Mouse (Mus musculus): ENCODE results near the gene Olfr1347. TPM values are rescaled to one million over a fixed set of nuclear protein-coding genes. Genes with fewer than 3 reads are reported as not detected.
"Not testable (repeated sequence)": the region's sequence is repeated elsewhere in the genome, so short reads cannot be mapped to it uniquely, and the experiment has no call there.

The Olfr1347 gene
- polyA plus RNA-seq (2015; fragmentation: Nextera tagmentation; extraction: Ambion mirVana): not detected in 2 replicates

GRCm38 (mm10) chr7:6499655-6500054 is at the start of gene Olfr1347:
Olfr1347 (minus strand) TSS chr7:6499755.
- no peak for ATAC-seq (replicated peaks; ENCODE audit: low FRiP score)
- Histone ChIP-seq H3K36me3 (no peaks in the 10 kb centered on the region), H3K27me3 (no peaks in the 10 kb centered on the region), H3K4me2 (no peak within 1 kb of the TSS), H3K4me3 (replicated peaks) (no peak within 1 kb of the TSS), H3K4me1 (no peaks in the 10 kb centered on the region), H3K27ac (no peak within 1 kb of the TSS), H3K9me3 (replicated peaks) (no peaks in the 10 kb centered on the region), H3K9ac (no peak within 1 kb of the TSS)
- WGBS: 58% methylated on average over 1 of the region's 1 CpGs

- Histone ChIP-seq H3K4me1 (no peaks in the 10 kb centered on the region), H3K4me2 (no peak overlapping the region), H3K4me3 (replicated peaks) (no peak overlapping the region), H3K27ac (no peak overlapping the region), H3K9ac (no peak overlapping the region), H3K36me3 (no peaks in the 10 kb centered on the region), H3K9me3 (replicated peaks) (no peaks in the 10 kb centered on the region), H3K27me3 (no peaks in the 10 kb centered on the region)
- no peak for ATAC-seq (replicated peaks; ENCODE audit: low FRiP score)
- WGBS: 63% methylated on average over 5 of the region's 5 CpGs
Measured at GRCm38 (mm10) chr7:6526141-6526540, 26.6 kb upstream of the Olfr1347 start.

GRCm38 (mm10) chr7:6525001-6525400 is 25.4 kb upstream of the Olfr1347 start:
- WGBS: 73% methylated on average over 3 of the region's 3 CpGs
- no peak overlapping the region for H3K27ac ChIP-seq

GRCm38 (mm10) chr7:6522850-6523249 is 23.3 kb upstream of the Olfr1347 start, which contains the start of gene Olfr1349:
Olfr1349 (minus strand) TSS chr7:6522950.
- H3K36me3 ChIP-seq: no peaks in the 10 kb centered on the region
- H3K4me2 ChIP-seq: no peak within 1 kb of the TSS
- 86% methylated on average over 5 of the region's 5 CpGs for WGBS
- H3K9ac ChIP-seq: no peak within 1 kb of the TSS
- no peak within 1 kb of the TSS for H3K27ac ChIP-seq
- no peaks in the 10 kb centered on the region for H3K9me3 ChIP-seq (replicated peaks)
- no peak within 1 kb of the TSS for H3K4me3 ChIP-seq (replicated peaks)
- no peaks in the 10 kb centered on the region for H3K27me3 ChIP-seq
- ATAC-seq (replicated peaks; ENCODE audit: low FRiP score): no peak
- H3K4me1 ChIP-seq: no peaks in the 10 kb centered on the region

More at GRCm38 (mm10) chr7:6525001-6525400, 25.4 kb upstream of the Olfr1347 start:
- H3K4me3 ChIP-seq (replicated peaks): no peak overlapping the region
- no peak for ATAC-seq (replicated peaks; ENCODE audit: low FRiP score)
- H3K36me3 ChIP-seq: no peaks in the 10 kb centered on the region
- H3K4me2 ChIP-seq: no peak overlapping the region
- no peak overlapping the region for H3K9ac ChIP-seq
- H3K4me1 ChIP-seq: no peaks in the 10 kb centered on the region
- H3K9me3 ChIP-seq (replicated peaks): no peaks in the 10 kb centered on the region
- no peaks in the 10 kb centered on the region for H3K27me3 ChIP-seq

GRCm38 (mm10) chr7:6521666-6522065 is 22.1 kb upstream of the Olfr1347 start:
- Histone ChIP-seq H3K27me3 (no peaks in the 10 kb centered on the region), H3K4me3 (replicated peaks) (no peak overlapping the region), H3K36me3 (no peaks in the 10 kb centered on the region), H3K9me3 (replicated peaks) (no peaks in the 10 kb centered on the region; the same call in 1 of the 2 replicates), H3K4me1 (no peaks in the 10 kb centered on the region), H3K9ac (no peak overlapping the region), H3K27ac (no peak overlapping the region), H3K4me2 (no peak overlapping the region)
- WGBS: 42% methylated on average over 1 of the region's 1 CpGs
- no peak for ATAC-seq (replicated peaks; ENCODE audit: low FRiP score)

- H3K27ac ChIP-seq: no peak within 1 kb of the TSS
- 94% methylated on average over 1 of the region's 1 CpGs for WGBS
- no peak within 1 kb of the TSS for H3K4me3 ChIP-seq (replicated peaks)
- no peak within 1 kb of the TSS for H3K9ac ChIP-seq
- H3K9me3 ChIP-seq (replicated peaks): no peaks in the 10 kb centered on the region; the same call in 1 of the 2 replicates
- H3K4me1 ChIP-seq: no peaks in the 10 kb centered on the region
- no peak within 1 kb of the TSS for H3K4me2 ChIP-seq
- ATAC-seq (replicated peaks; ENCODE audit: low FRiP score): no peak
- no peaks in the 10 kb centered on the region for H3K36me3 ChIP-seq
- H3K27me3 ChIP-seq: no peaks in the 10 kb centered on the region
Measured at GRCm38 (mm10) chr7:6508648-6509047, 9.1 kb upstream of the Olfr1347 start, which contains the start of gene Olfr1348. Olfr1348 (minus strand) TSS chr7:6508748.

- no peak for ATAC-seq (replicated peaks; ENCODE audit: low FRiP score)
- Histone ChIP-seq H3K4me3 (replicated peaks) (no peak within 1 kb of the TSS), H3K4me2 (no peak within 1 kb of the TSS), H3K27ac (no peak within 1 kb of the TSS), H3K9ac (no peak within 1 kb of the TSS), H3K27me3 (no peaks in the 10 kb centered on the region), H3K36me3 (no peaks in the 10 kb centered on the region), H3K4me1 (no peaks in the 10 kb centered on the region), H3K9me3 (replicated peaks) (no peaks in the 10 kb centered on the region)
- 31% methylated on average over 2 of the region's 2 CpGs for WGBS
Measured at GRCm38 (mm10) chr7:6486841-6487240, 12.7 kb downstream of the Olfr1347 start, which contains the start of gene Olfr5. Olfr5 (minus strand) TSS chr7:6486941.

GRCm38 (mm10) chr7:6477633-6478032 is 21.9 kb downstream of the Olfr1347 start:
- H3K4me3 ChIP-seq (replicated peaks); H3K4me2 ChIP-seq; H3K4me1 ChIP-seq; ATAC-seq (replicated peaks; ENCODE audit: low FRiP score); H3K27me3 ChIP-seq; H3K27ac ChIP-seq; H3K36me3 ChIP-seq; H3K9me3 ChIP-seq (replicated peaks); H3K9ac ChIP-seq: not testable (repeated sequence)
- 67% methylated on average over 2 of the region's 2 CpGs for WGBS

GRCm38 (mm10) chr7:6466951-6467350 is 32.6 kb downstream of the Olfr1347 start, which contains the start of gene Olfr1346:
Olfr1346 (plus strand) TSS chr7:6467101.
- no peak within 1 kb of the TSS for H3K4me2 ChIP-seq
- H3K4me3 ChIP-seq (replicated peaks): no peak within 1 kb of the TSS
- no peak within 1 kb of the TSS for H3K9ac ChIP-seq
- no peaks in the 10 kb centered on the region for H3K9me3 ChIP-seq (replicated peaks)
- no peaks in the 10 kb centered on the region for H3K36me3 ChIP-seq
- no peak for ATAC-seq (replicated peaks; ENCODE audit: low FRiP score)
- no peaks in the 10 kb centered on the region for H3K4me1 ChIP-seq
- H3K27me3 ChIP-seq: no peaks in the 10 kb centered on the region
- no peak within 1 kb of the TSS for H3K27ac ChIP-seq

- Histone ChIP-seq H3K27ac (no peak overlapping the region), H3K27me3 (no peaks in the 10 kb centered on the region), H3K9me3 (replicated peaks) (no peaks in the 10 kb centered on the region; the same call in 1 of the 2 replicates), H3K4me2 (no peak overlapping the region), H3K4me1 (no peaks in the 10 kb centered on the region), H3K36me3 (no peaks in the 10 kb centered on the region), H3K4me3 (replicated peaks) (no peak overlapping the region), H3K9ac (no peak overlapping the region)
- WGBS: 47% methylated on average over 3 of the region's 3 CpGs
- no peak for ATAC-seq (replicated peaks; ENCODE audit: low FRiP score)
Measured at GRCm38 (mm10) chr7:6456399-6456798, 43.2 kb downstream of the Olfr1347 start.

GRCm38 (mm10) chr7:6455868-6456267 is 43.7 kb downstream of the Olfr1347 start, which contains the start of gene Olfr1336:
Olfr1336 (plus strand) TSS chr7:6456168.
- Histone ChIP-seq H3K36me3 (no peaks in the 10 kb centered on the region), H3K27me3 (no peaks in the 10 kb centered on the region), H3K4me3 (replicated peaks) (no peak within 1 kb of the TSS), H3K4me1 (no peaks in the 10 kb centered on the region), H3K27ac (no peak within 1 kb of the TSS), H3K9me3 (replicated peaks) (no peaks in the 10 kb centered on the region; the same call in 1 of the 2 replicates), H3K9ac (no peak within 1 kb of the TSS), H3K4me2 (no peak within 1 kb of the TSS)
- no peak for ATAC-seq (replicated peaks; ENCODE audit: low FRiP score)

- H3K9me3 ChIP-seq (replicated peaks): no peaks in the 10 kb centered on the region; the same call in 1 of the 2 replicates
- H3K36me3 ChIP-seq: no peaks in the 10 kb centered on the region
- H3K27ac ChIP-seq: no peak overlapping the region
- no peaks in the 10 kb centered on the region for H3K4me1 ChIP-seq
- H3K9ac ChIP-seq: no peak overlapping the region
- ATAC-seq (replicated peaks; ENCODE audit: low FRiP score): no peak
- H3K27me3 ChIP-seq: no peaks in the 10 kb centered on the region
- H3K4me3 ChIP-seq (replicated peaks): no peak overlapping the region
- WGBS: 87% methylated on average over 5 of the region's 5 CpGs
- no peak overlapping the region for H3K4me2 ChIP-seq
Measured at GRCm38 (mm10) chr7:6447771-6448170, 51.8 kb downstream of the Olfr1347 start.

GRCm38 (mm10) chr7:6441173-6441572 is 58.4 kb downstream of the Olfr1347 start:
- Histone ChIP-seq H3K4me2 (no peak overlapping the region), H3K9me3 (replicated peaks) (no peaks in the 10 kb centered on the region), H3K4me3 (replicated peaks) (no peak overlapping the region), H3K27ac (no peak overlapping the region), H3K27me3 (no peaks in the 10 kb centered on the region), H3K36me3 (no peaks in the 10 kb centered on the region), H3K9ac (no peak overlapping the region), H3K4me1 (no peaks in the 10 kb centered on the region)
- WGBS: 63% methylated on average over 2 of the region's 2 CpGs
- no peak for ATAC-seq (replicated peaks; ENCODE audit: low FRiP score)
